Mouse (Mus musculus): ENCODE results near the gene Fry. TPM values are rescaled to one million over a fixed set of nuclear protein-coding genes. Genes with fewer than 3 reads are reported as not detected.

The Fry gene
- polyA plus RNA-seq, 1 experiment from 2014 or later, result 11.1 TPM

GRCm38 (mm10) chr5:150408979-150409378 lies 290.5 kb downstream of the Fry start:
- no peak; the same call in 1 of the 2 replicates for ATAC-seq (ENCODE audit: insufficient number of reproducible peaks, insufficient read depth, low FRiP score, low TSS enrichment, low read depth)
- Histone ChIP-seq H3K9me3 (no peaks in the 10 kb centered on the region), H3K36me3 (0 out of 2 replicates have a peak, but pooled peaks cover 4% of the 10 kb centered on the region), H3K4me3 (no peak overlapping the region), H3K27ac (0 out of 2 replicates have a peak overlapping the region, but pooled peaks have one; percentile 33), H3K4me2 (no peak overlapping the region), H3K4me1 (peaks cover 12% of the 10 kb centered on the region), H3K9ac (no peak overlapping the region), H3K27me3 (no peaks in the 10 kb centered on the region)
- WGBS, result 73% methylated on average over 8 of the region's 8 CpGs

- Histone ChIP-seq H3K36me3 (peaks cover 7% of the 10 kb centered on the region; the same call in 1 of the 2 replicates), H3K27ac (no peak overlapping the region), H3K27me3 (no peaks in the 10 kb centered on the region), H3K4me1 (peaks cover 12% of the 10 kb centered on the region), H3K9ac (no peak overlapping the region), H3K9me3 (no peaks in the 10 kb centered on the region; the same call in 1 of the 2 replicates), H3K4me3 (no peak overlapping the region), H3K4me2 (no peak overlapping the region)
- 36% methylated on average over 15 of the region's 15 CpGs for WGBS
- ATAC-seq (ENCODE audit: insufficient number of reproducible peaks, insufficient read depth, low FRiP score, low TSS enrichment, low read depth), result no peak
Measured at GRCm38 (mm10) chr5:150409451-150410045, 291.1 kb downstream of the Fry start.

GRCm38 (mm10) chr5:150412750-150413450 lies 294.5 kb downstream of the Fry start:
- H3K36me3 ChIP-seq, result peaks cover 21% of the 10 kb centered on the region
- H3K27ac ChIP-seq, result no peak overlapping the region
- no peak for ATAC-seq (ENCODE audit: insufficient number of reproducible peaks, insufficient read depth, low FRiP score, low TSS enrichment, low read depth)

GRCm38 (mm10) chr5:150414823-150415222 lies 296.4 kb downstream of the Fry start:
- no peak overlapping the region for H3K9ac ChIP-seq
- peaks cover 1% of the 10 kb centered on the region; the same call in 1 of the 2 replicates for H3K4me1 ChIP-seq
- peaks cover 26% of the 10 kb centered on the region for H3K36me3 ChIP-seq
- peaks cover 8% of the 10 kb centered on the region; the same call in 1 of the 2 replicates for H3K9me3 ChIP-seq
- H3K4me2 ChIP-seq, result no peak overlapping the region
- ATAC-seq (ENCODE audit: insufficient number of reproducible peaks, insufficient read depth, low FRiP score, low TSS enrichment, low read depth), result no peak
- no peaks in the 10 kb centered on the region for H3K27me3 ChIP-seq
- no peak overlapping the region for H3K4me3 ChIP-seq
- no peak overlapping the region for H3K27ac ChIP-seq

More at GRCm38 (mm10) chr5:150412750-150413450, 294.5 kb downstream of the Fry start:
- Histone ChIP-seq H3K9ac (no peak overlapping the region), H3K4me1 (peaks cover 12% of the 10 kb centered on the region), H3K4me2 (no peak overlapping the region), H3K27me3 (no peaks in the 10 kb centered on the region), H3K9me3 (peaks cover 8% of the 10 kb centered on the region; the same call in 1 of the 2 replicates), H3K4me3 (no peak overlapping the region)
- 83% methylated on average over 12 of the region's 12 CpGs for WGBS

GRCm38 (mm10) chr5:150417223-150417622 lies 298.8 kb downstream of the Fry start:
- Histone ChIP-seq H3K27ac (no peak overlapping the region), H3K9ac (no peak overlapping the region), H3K4me1 (no peaks in the 10 kb centered on the region), H3K9me3 (peaks cover 8% of the 10 kb centered on the region; the same call in 1 of the 2 replicates), H3K4me2 (no peak overlapping the region), H3K4me3 (no peak overlapping the region), H3K36me3 (peaks cover 26% of the 10 kb centered on the region), H3K27me3 (no peaks in the 10 kb centered on the region)
- 97% methylated on average over 2 of the region's 2 CpGs for WGBS
- no peak for ATAC-seq (ENCODE audit: insufficient number of reproducible peaks, insufficient read depth, low FRiP score, low TSS enrichment, low read depth)

GRCm38 (mm10) chr5:150418035-150418434 lies 299.6 kb downstream of the Fry start:
- Histone ChIP-seq H3K27ac (no peak overlapping the region), H3K27me3 (no peaks in the 10 kb centered on the region), H3K4me1 (no peaks in the 10 kb centered on the region), H3K9ac (no peak overlapping the region), H3K36me3 (peaks cover 26% of the 10 kb centered on the region), H3K4me3 (no peak overlapping the region), H3K9me3 (peaks cover 8% of the 10 kb centered on the region; the same call in 1 of the 2 replicates), H3K4me2 (no peak overlapping the region)
- 50% methylated on average over 6 of the region's 6 CpGs for WGBS
- ATAC-seq (ENCODE audit: insufficient number of reproducible peaks, insufficient read depth, low FRiP score, low TSS enrichment, low read depth), result no peak

- Histone ChIP-seq H3K4me1 (no peaks in the 10 kb centered on the region), H3K9ac (no peak overlapping the region), H3K4me3 (no peak overlapping the region), H3K9me3 (no peaks in the 10 kb centered on the region), H3K27ac (no peak overlapping the region), H3K4me2 (no peak overlapping the region), H3K36me3 (peaks cover 3% of the 10 kb centered on the region; the same call in 1 of the 2 replicates), H3K27me3 (no peaks in the 10 kb centered on the region)
- ATAC-seq (ENCODE audit: insufficient number of reproducible peaks, insufficient read depth, low FRiP score, low TSS enrichment, low read depth), result no peak
- WGBS, result 85% methylated on average over 5 of the region's 5 CpGs
Measured at GRCm38 (mm10) chr5:150425038-150425437, 306.6 kb downstream of the Fry start.

GRCm38 (mm10) chr5:150426595-150426994 lies 308.1 kb downstream of the Fry start:
- no peak overlapping the region for H3K4me2 ChIP-seq
- peaks cover 6% of the 10 kb centered on the region; the same call in 1 of the 2 replicates for H3K36me3 ChIP-seq
- no peak for ATAC-seq (ENCODE audit: insufficient number of reproducible peaks, insufficient read depth, low FRiP score, low TSS enrichment, low read depth)
- H3K9me3 ChIP-seq, result no peaks in the 10 kb centered on the region
- no peak overlapping the region for H3K4me3 ChIP-seq
- no peaks in the 10 kb centered on the region for H3K4me1 ChIP-seq
- WGBS, result 90% methylated on average over 3 of the region's 3 CpGs
- H3K27ac ChIP-seq, result no peak overlapping the region
- no peaks in the 10 kb centered on the region for H3K27me3 ChIP-seq
- no peak overlapping the region for H3K9ac ChIP-seq

- 0 out of 2 replicates have a peak, but pooled peaks cover 2% of the 10 kb centered on the region for H3K9me3 ChIP-seq
- H3K9ac ChIP-seq, result no peak overlapping the region
- H3K27ac ChIP-seq, result no peak overlapping the region
- no peak overlapping the region for H3K4me2 ChIP-seq
- H3K4me3 ChIP-seq, result no peak overlapping the region
- 89% methylated on average over 7 of the region's 7 CpGs for WGBS
- no peak for ATAC-seq (ENCODE audit: insufficient number of reproducible peaks, insufficient read depth, low FRiP score, low TSS enrichment, low read depth)
- no peaks in the 10 kb centered on the region for H3K27me3 ChIP-seq
- H3K36me3 ChIP-seq, result peaks cover 17% of the 10 kb centered on the region
- no peaks in the 10 kb centered on the region; the same call in 1 of the 2 replicates for H3K4me1 ChIP-seq
Measured at GRCm38 (mm10) chr5:150431286-150431685, 312.8 kb downstream of the Fry start.

GRCm38 (mm10) chr5:150432960-150433359 lies 314.5 kb downstream of the Fry start:
- peaks cover 16% of the 10 kb centered on the region for H3K36me3 ChIP-seq
- WGBS, result 91% methylated on average over 2 of the region's 2 CpGs
- no peak for ATAC-seq (ENCODE audit: insufficient number of reproducible peaks, insufficient read depth, low FRiP score, low TSS enrichment, low read depth)

GRCm38 (mm10) chr5:150436629-150437389 lies 318.4 kb downstream of the Fry start:
- no peak for ATAC-seq (ENCODE audit: insufficient number of reproducible peaks, insufficient read depth, low FRiP score, low TSS enrichment, low read depth)
- Histone ChIP-seq H3K4me3 (peak overlapping the region; percentile 40), H3K36me3 (peaks cover 14% of the 10 kb centered on the region), H3K27me3 (0 out of 2 replicates have a peak, but pooled peaks cover 4% of the 10 kb centered on the region), H3K9me3 (0 out of 2 replicates have a peak, but pooled peaks cover 2% of the 10 kb centered on the region), H3K4me1 (peaks cover 7% of the 10 kb centered on the region; the same call in 1 of the 2 replicates), H3K9ac (peak overlapping the region; percentile 66), H3K4me2 (peak overlapping the region; percentile 70), H3K27ac (no peak overlapping the region; the same call in 1 of the 2 replicates)
- 29% methylated on average over 34 of the region's 34 CpGs for WGBS

More at GRCm38 (mm10) chr5:150432960-150433359, 314.5 kb downstream of the Fry start:
- Histone ChIP-seq H3K9me3 (0 out of 2 replicates have a peak, but pooled peaks cover 2% of the 10 kb centered on the region), H3K27ac (no peak overlapping the region), H3K4me1 (peaks cover 7% of the 10 kb centered on the region; the same call in 1 of the 2 replicates), H3K27me3 (0 out of 2 replicates have a peak, but pooled peaks cover 4% of the 10 kb centered on the region), H3K4me2 (no peak overlapping the region), H3K9ac (no peak overlapping the region), H3K4me3 (no peak overlapping the region)

All from embryonic facial prominence, embryonic 13.5 days (tissue).